Mouse (Mus musculus): ENCODE measurements around the gene Cnot1.

DNA sequence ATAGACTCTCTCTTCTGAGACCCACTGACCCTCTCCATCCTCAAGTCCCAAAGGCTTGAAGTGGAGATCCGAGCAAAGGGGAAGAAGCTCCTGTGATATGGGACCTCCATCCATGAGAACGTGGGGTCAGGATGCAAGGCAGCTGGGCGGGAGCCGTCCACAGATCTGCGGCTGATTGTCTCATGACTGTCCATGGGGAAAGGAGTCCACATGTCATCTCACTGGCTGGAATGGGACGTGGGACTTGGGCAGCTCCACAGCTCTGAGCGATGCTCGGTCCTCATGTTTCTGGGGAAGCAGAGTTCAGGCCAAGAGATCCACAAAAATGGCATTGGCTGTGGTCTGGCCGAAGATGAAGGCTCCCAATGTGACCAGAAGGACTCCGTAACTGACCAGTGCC lies 30.0 kb upstream of the Cnot1 start:
- TF ChIP-seq CTCF (IDR thresholded peaks at IDR 0.05; ENCODE audit: control insufficient read depth, insufficient read depth, insufficient read length) (no peak), MYOD1 (IDR thresholded peaks at IDR 0.05; ENCODE audit: control insufficient read depth, insufficient read length, low read depth) (no peak), FOSL1 (IDR thresholded peaks at IDR 0.05; ENCODE audit: insufficient read depth, low read length, poor library complexity, severe bottlenecking) (no peak), CEBPB (IDR thresholded peaks at IDR 0.05; ENCODE audit: low read depth) (no peak)
